In the genomic region with DNA sequence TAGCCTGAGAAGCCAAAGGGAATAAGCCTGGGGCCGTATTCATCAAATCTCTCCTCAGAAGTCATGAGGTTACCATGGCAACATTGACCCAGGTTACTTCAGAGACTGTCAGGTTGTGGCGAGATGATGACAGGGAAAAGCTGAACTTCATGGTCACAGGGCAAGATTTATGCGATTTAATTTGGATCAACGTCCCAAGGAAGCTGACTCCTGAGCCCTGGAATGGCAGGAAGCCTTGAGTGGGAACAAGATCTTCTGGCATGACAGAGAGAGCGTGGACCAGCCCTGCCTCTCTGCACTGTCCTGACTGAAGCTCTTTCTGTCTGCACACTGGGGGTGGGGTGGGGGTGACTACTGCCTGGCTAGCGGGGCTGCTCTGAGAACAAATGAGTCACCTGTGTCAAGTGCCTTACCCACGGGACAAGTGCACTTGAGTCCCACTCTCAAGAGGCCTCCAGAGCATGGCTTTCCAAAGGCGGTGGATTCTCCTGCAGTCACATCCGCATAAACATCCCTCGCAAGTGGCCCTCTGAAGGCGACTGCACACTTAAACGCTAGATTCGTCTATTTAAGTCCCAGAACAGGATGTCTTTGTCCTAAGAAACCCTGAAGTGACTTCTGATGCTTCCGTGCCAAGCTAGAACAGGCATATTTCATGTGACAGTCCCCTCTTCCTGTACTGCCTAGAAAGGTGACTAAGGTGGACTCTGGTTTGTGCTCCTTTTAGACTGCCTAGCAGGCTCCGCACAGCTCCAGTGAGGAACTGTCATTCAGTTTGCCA, we compare ENCODE assay signal across 9 mouse cellular contexts. TPM values are rescaled to one million over a fixed set of nuclear protein-coding genes. Genes with fewer than 3 reads are reported as not detected.
DNase-seq lines count a peak whose midpoint lies in the region; ATAC-seq and TF ChIP-seq lines count a peak whose summit lies in the region.
"Had no signal": no experiment of that assay in that cellular context is flagged by ENCODE, and none has a peak within 500 bp of the region (broad histone marks: within the 10 kb centered on the region; RNA-seq: fewer than 3 reads in every experiment).

No protein-coding gene starts in this region.

- no peak overlapping the region for H3K4me2 ChIP-seq in hindbrain, embryonic 11.5 days (replicated peaks; ENCODE audit: low read depth, low read length)
- H3K4me2 ChIP-seq in stomach, postnatal 0 days (replicated peaks; ENCODE audit: low read depth): no peak overlapping the region
- H3K4me2 ChIP-seq: embryonic facial prominence, embryonic 12.5 days had no signal

- peak overlapping the region; percentile 85 for H3K27ac ChIP-seq in thymus, adult 2 months (ENCODE audit: control insufficient read depth, insufficient read depth, low read length)
- no peak overlapping the region for H3K27ac ChIP-seq in hindbrain, embryonic 11.5 days (ENCODE audit: low read depth, low read length)
- no peak overlapping the region for H3K27ac ChIP-seq in stomach, postnatal 0 days (replicated peaks)
- H3K27ac ChIP-seq: embryonic facial prominence, embryonic 12.5 days had no signal

- H3K9me3 ChIP-seq in hindbrain, embryonic 11.5 days (ENCODE audit: control insufficient read depth, low read length): no peaks in the 10 kb centered on the region
- H3K9me3 ChIP-seq in stomach, postnatal 0 days (ENCODE audit: control insufficient read depth, low read length): no peaks in the 10 kb centered on the region
- H3K9me3 ChIP-seq: embryonic facial prominence, embryonic 12.5 days had no signal

- TF ChIP-seq CTCF in thymus, adult 2 months (IDR thresholded peaks at IDR 0.05; ENCODE audit: borderline replicate concordance, control insufficient read depth, extremely low read depth, insufficient read depth, low read length, poor library complexity): no peak
- no peak for TF ChIP-seq CTCF in stomach, postnatal 0 days (IDR thresholded peaks at IDR 0.05; ENCODE audit: low read depth)

- no peak overlapping the region for H3K9ac ChIP-seq in hindbrain, embryonic 11.5 days (ENCODE audit: low read depth, low read length)
- H3K9ac ChIP-seq in stomach, postnatal 0 days (ENCODE audit: low read length): no peak overlapping the region
- H3K9ac ChIP-seq: embryonic facial prominence, embryonic 12.5 days had no signal

- no peak overlapping the region for H3K4me3 ChIP-seq in thymus, adult 2 months (ENCODE audit: control insufficient read depth, insufficient read depth, low read length)
- H3K4me3 ChIP-seq in hindbrain, embryonic 11.5 days (ENCODE audit: low read depth, low read length): no peak overlapping the region
- H3K4me3 ChIP-seq in stomach, postnatal 0 days (ENCODE audit: low read depth, low read length): no peak overlapping the region
- H3K4me3 ChIP-seq: embryonic facial prominence, embryonic 12.5 days had no signal

- peaks cover 64% of the 10 kb centered on the region for H3K4me1 ChIP-seq in thymus, adult 2 months (replicated peaks; ENCODE audit: control insufficient read depth, insufficient read depth, low read length)
- no peaks in the 10 kb centered on the region for H3K4me1 ChIP-seq in hindbrain, embryonic 11.5 days (replicated peaks; ENCODE audit: control insufficient read depth, insufficient read depth, low read length)
- no peaks in the 10 kb centered on the region for H3K4me1 ChIP-seq in stomach, postnatal 0 days (replicated peaks; ENCODE audit: control insufficient read depth, insufficient read depth)

- no peaks in the 10 kb centered on the region for H3K27me3 ChIP-seq in thymus, adult 2 months (ENCODE audit: control insufficient read depth, insufficient read depth, low read length)
- no peaks in the 10 kb centered on the region for H3K27me3 ChIP-seq in hindbrain, embryonic 11.5 days (ENCODE audit: control insufficient read depth, insufficient read depth, low read length)
- no peaks in the 10 kb centered on the region for H3K27me3 ChIP-seq in stomach, postnatal 0 days (ENCODE audit: control insufficient read depth, insufficient read depth, low read length)
- H3K27me3 ChIP-seq: embryonic facial prominence, embryonic 12.5 days had no signal

- TF ChIP-seq POLR2A in thymus, adult 2 months (IDR thresholded peaks at IDR 0.05; ENCODE audit: control insufficient read depth, extremely low read depth, insufficient read depth, low read length, poor library complexity): no peak

- peak; percentile 64 for ATAC-seq in hindbrain, embryonic 11.5 days (ENCODE audit: low FRiP score)
- peak; percentile 53; the same call in 1 of the 2 replicates for ATAC-seq in stomach, postnatal 0 days (ENCODE audit: low FRiP score, low TSS enrichment)

- no peak for DNase-seq in thymus, adult 2 months
- no peak for DNase-seq in thymus, postnatal 4 days
- no peak for DNase-seq in hindbrain, embryonic 11.5 days (ENCODE audit: low spot score)
- peak; percentile 27 to 35 for DNase-seq in kidney, postnatal 4 days
- DNase-seq in stomach, postnatal 0 days (ENCODE audit: low spot score): no peak
- no peak for DNase-seq in thymus, postnatal 10 days (ENCODE audit: low spot score in 2 of 2)
- no peak for DNase-seq in natural killer cell, adult 2 months (ENCODE audit: low spot score in 2 of 2)
- no peak for DNase-seq in urinary bladder, postnatal 36 days (ENCODE audit: low spot score in 2 of 2)

- no peak for TF ChIP-seq EP300 in stomach, postnatal 0 days (optimal IDR thresholded peaks at IDR 0.05)

- 59% methylated on average over 15 of the region's 15 CpGs for WGBS in thymus, adult 2 months
- 67% methylated on average over 15 of the region's 15 CpGs for WGBS in hindbrain, embryonic 11.5 days
- 68% methylated on average over 15 of the region's 15 CpGs for WGBS in stomach, postnatal 0 days

- H3K36me3 ChIP-seq in thymus, adult 2 months (ENCODE audit: control insufficient read depth, insufficient read depth, low read length): no peaks in the 10 kb centered on the region
- no peaks in the 10 kb centered on the region for H3K36me3 ChIP-seq in hindbrain, embryonic 11.5 days (ENCODE audit: control insufficient read depth, insufficient read depth, low read length)
- H3K36me3 ChIP-seq in stomach, postnatal 0 days (ENCODE audit: control insufficient read depth, insufficient read depth, low read length): no peaks in the 10 kb centered on the region
- H3K36me3 ChIP-seq: embryonic facial prominence, embryonic 12.5 days had no signal

RNA-seq across cellular contexts. Expression of a gene that starts 26.7 kb away (rescaled TPM):
- not detected in 2 replicates for polyA plus RNA-seq in thymus, adult 2 months (2012; rRNA removed)
- not detected in 2 replicates for polyA plus RNA-seq in hindbrain, embryonic 11.5 days (2014; fragmentation: Nextera tagmentation; extraction: Ambion mirVana)
- polyA plus RNA-seq in stomach, postnatal 0 days (2015; fragmentation: Nextera tagmentation; extraction: Ambion mirVana): not detected in 2 replicates
- polyA plus RNA-seq: embryonic facial prominence, embryonic 12.5 days had no signal

RNA-seq across cellular contexts. Expression of a gene that starts 27.6 kb away (rescaled TPM):
- polyA plus RNA-seq in thymus, adult 2 months (2012; rRNA removed): 880 and 889 TPM in 2 replicates
- polyA plus RNA-seq in hindbrain, embryonic 11.5 days (2014; fragmentation: Nextera tagmentation; extraction: Ambion mirVana): 33.0 and 41.9 TPM in 2 replicates
- 40.0 and 45.4 TPM in 2 replicates for polyA plus RNA-seq in stomach, postnatal 0 days (2015; fragmentation: Nextera tagmentation; extraction: Ambion mirVana)

Comparison
In these comparisons a context has a peak if more than half of its experiments do, and no peak if none do; other contexts are left out.
1. DNase-seq: peak in kidney, postnatal 4 days (2 of 2); none in thymus, adult 2 months (single experiment), thymus, postnatal 4 days (single experiment), hindbrain, embryonic 11.5 days (single experiment), stomach, postnatal 0 days (single experiment), thymus, postnatal 10 days (0 of 2), natural killer cell, adult 2 months (0 of 2) and urinary bladder, postnatal 36 days (0 of 2).
2. RNA of a gene that starts 27.6 kb away (polyA plus RNA-seq): 880 to 889 TPM in thymus, adult 2 months; 40.0 to 45.4 TPM in stomach, postnatal 0 days and 33.0 to 41.9 TPM in hindbrain, embryonic 11.5 days; every median in the first group is over 10 times any median in the second.